8 mouse cellular contexts compared by ENCODE assay signal in genomic region chr4:63408649-63409048, GRCm38 (mm10). TPM values are rescaled to one million over a fixed set of nuclear protein-coding genes. Genes with fewer than 3 reads are reported as not detected.
DNase-seq lines count a peak whose midpoint lies in the region; ATAC-seq and TF ChIP-seq lines count a peak whose summit lies in the region.

No protein-coding gene starts in this region.

- no peaks in the 10 kb centered on the region for H3K36me3 ChIP-seq in testis, adult 2 months (ENCODE audit: control insufficient read depth, insufficient read depth, low read length)
- H3K36me3 ChIP-seq in intestine, embryonic 16.5 days (ENCODE audit: control insufficient read depth, insufficient read depth, low read length), result no peaks in the 10 kb centered on the region
- H3K36me3 ChIP-seq in liver, embryonic 12.5 days, result no peaks in the 10 kb centered on the region
- no peaks in the 10 kb centered on the region for H3K36me3 ChIP-seq in midbrain, postnatal 0 days (ENCODE audit: insufficient read depth, low read length)

- no peak for TF ChIP-seq POLR2A in testis, adult 2 months (IDR thresholded peaks at IDR 0.05; ENCODE audit: control insufficient read depth, low read depth, low read length)

- peak; percentile 47; the same call in 1 of the 2 replicates for TF ChIP-seq CTCF in testis, adult 2 months (IDR thresholded peaks at IDR 0.05; ENCODE audit: control insufficient read depth, insufficient read depth, insufficient replicate concordance, low read depth, low read length)
- peak; percentile 87 for TF ChIP-seq CTCF in midbrain, postnatal 0 days (IDR thresholded peaks at IDR 0.05)

- H3K4me1 ChIP-seq in testis, adult 2 months (ENCODE audit: control insufficient read depth, insufficient read depth, low read length), result peaks cover 4% of the 10 kb centered on the region
- H3K4me1 ChIP-seq in intestine, embryonic 16.5 days (ENCODE audit: control insufficient read depth, insufficient read depth, low read length), result peaks cover 43% of the 10 kb centered on the region
- H3K4me1 ChIP-seq in liver, embryonic 12.5 days, result peaks cover 73% of the 10 kb centered on the region
- peaks cover 15% of the 10 kb centered on the region for H3K4me1 ChIP-seq in midbrain, postnatal 0 days (ENCODE audit: insufficient read depth, low read length)

- peak overlapping the region; percentile 43; the same call in 1 of the 2 replicates for H3K9ac ChIP-seq in intestine, embryonic 16.5 days (ENCODE audit: low read depth, low read length)
- H3K9ac ChIP-seq in liver, embryonic 12.5 days, result no peak overlapping the region
- no peak overlapping the region for H3K9ac ChIP-seq in midbrain, postnatal 0 days (replicated peaks; ENCODE audit: low read length, poor library complexity, severe bottlenecking)

- peak; percentile 16 for ATAC-seq in intestine, embryonic 16.5 days
- peak; percentile 30 for ATAC-seq in liver, embryonic 12.5 days
- peak; percentile 56 for ATAC-seq in midbrain, postnatal 0 days (ENCODE audit: low FRiP score)

- WGBS in intestine, embryonic 16.5 days, result 10% methylated on average over 8 of the region's 8 CpGs
- 12% methylated on average over 8 of the region's 8 CpGs for WGBS in liver, embryonic 12.5 days (ENCODE audit: insufficient replicate concordance)
- 8% methylated on average over 8 of the region's 8 CpGs for WGBS in midbrain, postnatal 0 days

- no peak for DNase-seq in testis, postnatal 10 days (ENCODE audit: low spot score)
- DNase-seq in cerebellum, postnatal 36 days, result peak; percentile 26 to 35
- peak; percentile 52 for DNase-seq in gastrocnemius, postnatal 10 days
- DNase-seq in midbrain, postnatal 0 days (ENCODE audit: low spot score), result peak; percentile 73
- peak; percentile 70 to 86 for DNase-seq in spleen, postnatal 4 days (ENCODE audit: low spot score in 2 of 2)

- H3K27ac ChIP-seq in testis, adult 2 months (ENCODE audit: control insufficient read depth, insufficient read depth, low read depth, low read length), result no peak overlapping the region
- no peak overlapping the region for H3K27ac ChIP-seq in intestine, embryonic 16.5 days (ENCODE audit: low read length)
- no peak overlapping the region for H3K27ac ChIP-seq in liver, embryonic 12.5 days
- 0 out of 2 replicates have a peak overlapping the region, but pooled peaks have one; percentile 12 for H3K27ac ChIP-seq in midbrain, postnatal 0 days (ENCODE audit: low read depth, low read length)

- 0 out of 2 replicates have a peak overlapping the region, but pooled peaks have one; percentile 0 for H3K4me2 ChIP-seq in intestine, embryonic 16.5 days (ENCODE audit: low read depth, low read length)
- H3K4me2 ChIP-seq in liver, embryonic 12.5 days, result peak overlapping the region; percentile 98
- 0 out of 2 replicates have a peak overlapping the region, but pooled peaks have one; percentile 99 for H3K4me2 ChIP-seq in midbrain, postnatal 0 days (ENCODE audit: low read depth, low read length, poor library complexity, severe bottlenecking)

- H3K4me3 ChIP-seq in testis, adult 2 months (ENCODE audit: control insufficient read depth, low read depth, low read length), result no peak overlapping the region
- H3K4me3 ChIP-seq in intestine, embryonic 16.5 days (ENCODE audit: low read length), result no peak overlapping the region
- H3K4me3 ChIP-seq in liver, embryonic 12.5 days, result no peak overlapping the region
- no peak overlapping the region for H3K4me3 ChIP-seq in midbrain, postnatal 0 days (ENCODE audit: low read depth, low read length)

- H3K9me3 ChIP-seq in intestine, embryonic 16.5 days (ENCODE audit: control insufficient read depth, low read length), result no peaks in the 10 kb centered on the region
- no peaks in the 10 kb centered on the region for H3K9me3 ChIP-seq in liver, embryonic 12.5 days (replicated peaks)
- no peaks in the 10 kb centered on the region for H3K9me3 ChIP-seq in midbrain, postnatal 0 days (ENCODE audit: low read length)

- H3K27me3 ChIP-seq in testis, adult 2 months (ENCODE audit: control insufficient read depth, insufficient read depth, low read length), result no peaks in the 10 kb centered on the region
- no peaks in the 10 kb centered on the region for H3K27me3 ChIP-seq in intestine, embryonic 16.5 days (replicated peaks; ENCODE audit: control insufficient read depth, insufficient read depth, low read length)
- peaks cover 12% of the 10 kb centered on the region; the same call in 1 of the 2 replicates for H3K27me3 ChIP-seq in liver, embryonic 12.5 days (replicated peaks)
- H3K27me3 ChIP-seq in midbrain, postnatal 0 days (ENCODE audit: insufficient read depth, low read length), result no peaks in the 10 kb centered on the region

RNA-seq across cellular contexts. Expression of gene Akna, which starts 5.5 kb away (rescaled TPM):
- polyA plus RNA-seq in testis, adult 2 months (2012; rRNA removed), result 56.8 and 61.0 TPM in 2 replicates
- total RNA-seq in gastrocnemius, postnatal 10 days (2021), result 1 to 10 TPM; 2.5 to 4.4 TPM
- 5.3 and 5.4 TPM in 2 replicates for polyA plus RNA-seq in intestine, embryonic 16.5 days (2015; fragmentation: Nextera tagmentation; extraction: Ambion mirVana)
- polyA plus RNA-seq in liver, embryonic 12.5 days (2016; fragmentation: Nextera tagmentation; extraction: Ambion mirVana), result 5.4 and 5.7 TPM in 2 replicates
- 4.4 and 5.3 TPM in 2 replicates for total RNA-seq in midbrain, postnatal 0 days (2014; rRNA removed)
- polyA plus RNA-seq in midbrain, postnatal 0 days (2015; fragmentation: Nextera tagmentation; extraction: Ambion mirVana), result 1.9 and 2.1 TPM in 2 replicates

RNA-seq across cellular contexts. Expression of gene Orm2, which starts 46.4 kb away (rescaled TPM):
- polyA plus RNA-seq in testis, adult 2 months (2012; rRNA removed), result not detected in 2 replicates
- total RNA-seq in gastrocnemius, postnatal 10 days (2021), result under 1 TPM in 1 of 2 experiments, not detected in 1; 0.47 TPM
- not detected in 2 replicates for polyA plus RNA-seq in intestine, embryonic 16.5 days (2015; fragmentation: Nextera tagmentation; extraction: Ambion mirVana)
- polyA plus RNA-seq in liver, embryonic 12.5 days (2016; fragmentation: Nextera tagmentation; extraction: Ambion mirVana), result not detected in 2 replicates
- total RNA-seq in midbrain, postnatal 0 days (2014; rRNA removed), result not detected in 2 replicates
- not detected in 2 replicates for polyA plus RNA-seq in midbrain, postnatal 0 days (2015; fragmentation: Nextera tagmentation; extraction: Ambion mirVana)

RNA-seq across cellular contexts. Expression of gene Orm3, which starts 52.7 kb away (rescaled TPM):
- polyA plus RNA-seq in testis, adult 2 months (2012; rRNA removed), result not detected in 2 replicates
- total RNA-seq in gastrocnemius, postnatal 10 days (2021), result not detected
- polyA plus RNA-seq in intestine, embryonic 16.5 days (2015; fragmentation: Nextera tagmentation; extraction: Ambion mirVana), result not detected in 2 replicates
- not detected in 2 replicates for polyA plus RNA-seq in liver, embryonic 12.5 days (2016; fragmentation: Nextera tagmentation; extraction: Ambion mirVana)
- not detected in 2 replicates for total RNA-seq in midbrain, postnatal 0 days (2014; rRNA removed)
- not detected in 2 replicates for polyA plus RNA-seq in midbrain, postnatal 0 days (2015; fragmentation: Nextera tagmentation; extraction: Ambion mirVana)

Comparison
In these comparisons a context has a peak if more than half of its experiments do, and no peak if none do; other contexts are left out.
1. H3K4me2 ChIP-seq: peak in every context shown above with its lines; median percentile 99 in midbrain, postnatal 0 days; 98 in liver, embryonic 12.5 days; 0 in intestine, embryonic 16.5 days.